Mouse (Mus musculus): ENCODE measurements around the gene Acot8.

DNA sequence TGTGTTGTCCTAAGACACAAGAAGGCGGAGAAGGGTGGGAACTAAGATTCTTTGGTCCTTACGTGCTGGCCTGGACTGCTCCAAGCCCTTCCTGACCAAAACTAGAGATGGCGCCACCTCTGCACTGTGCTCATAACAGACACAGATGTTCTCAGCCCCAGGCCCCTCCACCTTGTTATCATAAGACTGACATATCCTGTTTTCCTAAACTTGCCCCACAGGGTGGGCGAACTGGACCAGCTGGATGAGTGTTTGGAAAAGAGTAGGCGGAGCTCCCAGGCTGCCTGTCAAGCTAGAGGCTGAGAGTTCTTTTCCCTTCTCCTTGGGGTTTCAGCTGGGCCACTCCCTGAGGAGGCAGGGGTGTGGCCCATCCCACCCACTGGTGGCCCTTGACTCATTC is 13.0 kb upstream of the Acot8 start:
- TF ChIP-seq EP300 (IDR thresholded peaks at IDR 0.05; ENCODE audit: low read depth), result no peak
- no peak for TF ChIP-seq CTCF (IDR thresholded peaks at IDR 0.05; ENCODE audit: low read depth)

Data from liver, postnatal 0 days (tissue).